Mouse (Mus musculus) adrenal gland, postnatal 14 days (tissue): ENCODE results near the gene Arid3a. TPM values are rescaled to one million over a fixed set of nuclear protein-coding genes. Genes with fewer than 3 reads are reported as not detected.

Experiments used
- DNase-seq: peaks from one replicate; pipeline ENCODE4 v3.0.0; 2021; ENCODE audit warnings: mixed read lengths
- total RNA-seq: library from RNA; stranded (reverse); gene quantifications from 2 replicates; pipeline ENCODE4 v1.2.3, GENCODE M21; 2021

Gene Arid3a
- total RNA-seq, 1 experiment from 2014 or later = 5.9 TPM

GRCm38 (mm10) chr10:79927324-79928029, 634 bp downstream of the Arid3a start:
- DNase-seq = peak; percentile 75

- DNase-seq = peak; percentile 77
Observed at GRCm38 (mm10) chr10:79928030-79928694, 1.3 kb downstream of the Arid3a start.

DNA sequence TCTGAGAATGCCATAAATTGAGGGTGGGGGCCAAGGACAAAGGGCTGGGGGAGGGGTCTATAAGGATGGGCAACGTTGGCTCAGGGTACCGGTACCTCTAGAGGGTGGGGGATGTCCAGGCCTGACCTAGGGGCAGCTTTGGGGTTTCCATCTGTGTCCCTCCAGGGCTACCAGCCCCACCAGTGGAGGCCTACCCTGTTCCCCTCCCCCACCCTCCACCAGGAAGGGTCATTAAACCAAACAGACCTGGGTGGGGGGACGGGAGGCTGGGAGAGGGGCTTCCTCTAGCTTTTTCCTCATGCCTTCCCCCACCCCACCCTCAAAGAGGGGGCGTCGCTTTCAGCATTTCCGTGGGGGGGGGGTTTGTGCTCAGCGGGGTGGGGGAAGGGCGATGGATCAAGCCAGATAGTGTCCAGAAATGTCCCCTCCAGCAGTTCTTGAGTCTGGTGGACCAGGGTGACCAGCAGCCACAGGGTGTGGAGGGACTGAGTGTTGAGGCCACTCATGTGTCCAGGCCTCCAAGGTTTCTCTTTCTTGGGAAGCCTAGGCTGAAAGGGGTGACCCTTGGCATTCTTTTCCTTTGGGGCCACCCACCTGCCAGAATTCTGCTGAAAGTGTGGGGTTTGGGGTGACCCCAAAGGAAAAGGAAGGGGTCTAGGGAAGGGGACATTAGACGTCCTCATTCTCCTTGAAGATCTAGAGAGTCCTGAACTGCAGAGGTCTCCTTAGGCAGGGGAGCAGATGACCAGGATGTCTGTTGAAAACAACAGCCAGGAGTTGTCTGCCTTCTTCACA, 2.3 kb downstream of the Arid3a start:
- no peak for DNase-seq

- DNase-seq = no peak
Observed at GRCm38 (mm10) chr10:79929967-79930825, 3.4 kb downstream of the Arid3a start.

DNA sequence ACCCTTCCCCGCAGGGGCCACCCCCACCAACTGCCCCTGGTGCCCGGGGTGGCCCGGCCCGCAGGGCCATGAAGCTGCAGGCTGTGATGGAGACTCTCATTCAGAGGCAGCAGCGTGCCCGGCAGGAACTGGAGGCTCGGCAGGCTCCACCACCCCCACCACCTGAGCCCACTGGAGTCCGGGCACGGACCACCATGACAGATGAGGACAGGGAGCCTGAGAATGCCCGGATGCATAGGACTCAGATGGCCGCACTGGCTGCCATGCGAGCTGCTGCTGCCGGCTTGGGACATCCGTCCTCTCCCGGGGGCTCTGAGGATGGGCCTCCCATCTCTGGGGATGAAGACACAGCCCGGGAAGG, 4.0 kb downstream of the Arid3a start:
- no peak for DNase-seq

DNA sequence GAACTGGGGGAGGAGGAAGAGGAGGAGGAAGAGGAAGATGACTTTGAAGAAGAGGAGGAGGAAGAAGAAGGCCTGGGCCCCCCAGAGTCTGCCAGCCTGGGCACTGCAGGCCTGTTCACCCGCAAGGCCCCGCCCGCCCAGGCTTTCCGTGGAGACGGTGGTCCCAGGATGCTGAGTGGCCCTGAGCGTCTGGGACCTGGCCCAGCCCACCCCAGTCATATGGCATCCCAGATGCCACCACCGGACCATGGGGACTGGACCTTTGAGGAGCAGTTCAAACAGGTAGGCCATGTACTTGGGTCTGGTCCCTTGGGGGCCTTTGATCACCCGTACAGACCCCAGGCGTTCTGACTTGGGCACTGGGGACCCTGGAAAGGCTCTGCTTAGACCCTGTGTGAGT, 5.0 kb downstream of the Arid3a start:
- no peak for DNase-seq

DNA sequence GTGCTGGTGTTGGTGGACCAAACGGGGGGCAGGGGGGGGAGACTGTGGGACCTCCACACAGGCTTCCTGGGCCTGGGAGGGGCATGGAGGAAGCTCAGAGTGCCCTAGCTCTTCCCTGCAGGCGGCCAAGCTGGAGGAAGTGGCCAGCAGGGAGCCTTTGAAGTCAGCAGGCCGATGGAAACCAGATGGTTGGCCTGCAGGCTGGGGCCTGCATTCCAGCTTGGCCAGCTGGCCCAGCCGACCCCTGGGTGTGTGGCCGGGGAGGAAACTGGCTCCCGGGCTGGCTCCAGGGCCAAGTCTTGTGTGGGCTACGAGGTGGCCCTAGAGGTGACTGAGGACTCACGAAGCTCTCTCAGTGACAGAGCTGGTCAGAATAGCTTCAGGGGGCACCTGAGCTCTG, 5.9 kb downstream of the Arid3a start:
- peak; percentile 66 for DNase-seq

- DNase-seq = no peak
Observed at GRCm38 (mm10) chr10:79933145-79933679, 6.4 kb downstream of the Arid3a start.

DNA sequence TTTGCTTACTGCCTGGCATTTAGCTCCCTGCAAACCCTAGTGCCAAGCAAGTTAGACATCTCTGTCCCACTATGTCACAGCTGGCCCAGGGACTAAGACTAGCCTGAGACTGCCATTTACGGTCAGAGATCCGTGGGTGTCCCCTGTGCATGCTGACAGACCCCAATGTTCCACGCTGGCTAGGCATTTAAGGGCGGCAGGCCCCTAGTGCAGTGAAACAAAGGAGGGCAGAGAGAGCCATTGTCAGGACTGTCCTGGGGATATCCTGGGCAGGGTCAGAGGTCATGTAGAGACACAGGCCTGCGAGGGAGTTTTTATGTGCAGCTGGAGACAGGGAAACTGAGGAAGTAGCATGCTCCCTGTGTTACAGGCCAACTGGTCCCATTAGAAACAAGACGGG, 7.0 kb downstream of the Arid3a start:
- no peak for DNase-seq

DNA sequence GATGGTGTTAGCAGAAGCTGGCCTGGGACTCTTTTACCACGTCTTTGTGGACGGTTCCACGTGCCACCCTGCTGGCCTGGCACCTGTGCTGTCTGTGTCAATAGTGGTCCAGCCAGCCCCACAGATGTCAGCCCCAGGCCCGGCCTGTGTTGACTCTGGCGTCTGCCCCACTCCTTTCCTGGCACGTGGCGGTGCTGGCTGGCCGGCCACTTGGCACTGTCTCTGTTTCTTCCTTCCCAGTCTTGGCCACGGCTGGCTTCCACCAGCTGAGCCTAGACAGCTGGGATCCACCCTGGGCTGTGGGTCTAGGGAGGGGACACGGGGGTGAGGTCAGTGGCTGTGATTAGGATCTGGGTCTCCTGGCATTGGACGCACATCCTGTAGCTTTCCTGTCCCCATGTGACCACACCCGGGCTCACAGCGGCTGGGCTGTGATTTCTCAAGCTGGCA, 7.5 kb downstream of the Arid3a start:
- peak; percentile 87 for DNase-seq

- no peak for DNase-seq
Observed at GRCm38 (mm10) chr10:79934794-79935569, 8.1 kb downstream of the Arid3a start.

GRCm38 (mm10) chr10:79936284-79936910, 9.6 kb downstream of the Arid3a start:
- DNase-seq = peak; percentile 41

DNA sequence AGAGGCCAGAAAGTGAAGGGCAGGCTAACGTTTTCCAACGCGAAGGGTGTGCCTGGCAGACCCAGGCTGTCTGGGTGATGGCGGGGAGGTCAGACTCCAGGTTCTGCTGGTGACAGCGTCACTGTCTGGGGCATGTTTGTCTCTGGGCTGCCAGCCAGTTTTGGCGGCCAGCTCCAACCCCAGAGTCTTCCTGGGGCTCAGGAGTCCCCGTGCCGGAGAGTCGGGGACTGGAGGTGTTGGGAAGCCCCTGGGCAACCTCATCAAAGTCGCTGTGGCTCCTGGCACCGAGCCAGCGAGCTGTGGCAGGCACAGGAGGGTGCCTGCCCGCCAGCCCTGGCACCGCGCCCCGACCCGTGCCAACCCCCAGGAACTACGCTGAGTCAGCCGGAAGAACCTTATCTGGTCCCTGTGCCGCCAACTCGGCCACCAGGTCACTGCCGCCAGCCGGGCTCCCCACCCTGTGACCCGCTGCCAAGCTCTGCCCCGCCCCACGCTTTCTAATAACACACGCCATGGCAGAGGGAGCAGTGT, 10.1 kb downstream of the Arid3a start:
- peak; percentile 96 for DNase-seq

DNA sequence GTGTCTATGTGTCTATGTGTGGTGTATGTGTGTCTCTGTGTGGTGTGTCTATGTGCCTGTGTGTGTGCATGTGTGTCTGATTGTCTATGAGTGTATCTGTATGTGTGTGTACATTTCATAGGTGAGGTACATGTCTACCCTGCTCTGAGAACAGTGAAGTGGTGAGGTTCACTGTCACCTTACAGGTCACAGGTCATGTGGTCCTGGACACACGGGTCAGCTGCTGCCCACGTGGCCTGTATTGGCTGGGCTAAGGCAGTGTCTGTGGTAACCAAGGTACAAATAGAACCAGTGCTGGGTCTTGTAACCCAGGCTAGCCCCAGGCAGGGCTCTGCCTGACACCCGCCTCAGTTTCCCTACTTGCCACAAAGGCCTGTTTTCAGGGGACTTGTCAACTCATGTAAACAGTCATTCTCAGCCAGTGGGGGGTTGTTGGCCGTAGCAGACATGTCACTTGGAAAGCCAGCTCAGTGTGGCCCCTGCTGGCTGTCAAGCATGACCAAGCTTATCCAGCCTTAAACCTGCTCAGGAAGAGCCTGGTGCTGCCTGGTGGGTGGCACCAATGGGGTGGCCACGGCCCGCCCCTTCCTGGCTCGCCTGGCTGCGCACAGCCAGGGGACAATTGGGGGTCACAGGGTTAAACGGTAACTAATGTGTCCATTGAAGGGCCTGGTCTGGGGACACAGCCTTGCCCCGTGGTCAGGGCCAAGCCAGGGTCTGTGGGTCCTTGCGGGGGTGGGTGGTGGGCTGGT, 11.1 kb downstream of the Arid3a start:
- no peak for DNase-seq

- DNase-seq = peak; percentile 39
Observed at GRCm38 (mm10) chr10:79940749-79941148, 13.9 kb downstream of the Arid3a start.

DNA sequence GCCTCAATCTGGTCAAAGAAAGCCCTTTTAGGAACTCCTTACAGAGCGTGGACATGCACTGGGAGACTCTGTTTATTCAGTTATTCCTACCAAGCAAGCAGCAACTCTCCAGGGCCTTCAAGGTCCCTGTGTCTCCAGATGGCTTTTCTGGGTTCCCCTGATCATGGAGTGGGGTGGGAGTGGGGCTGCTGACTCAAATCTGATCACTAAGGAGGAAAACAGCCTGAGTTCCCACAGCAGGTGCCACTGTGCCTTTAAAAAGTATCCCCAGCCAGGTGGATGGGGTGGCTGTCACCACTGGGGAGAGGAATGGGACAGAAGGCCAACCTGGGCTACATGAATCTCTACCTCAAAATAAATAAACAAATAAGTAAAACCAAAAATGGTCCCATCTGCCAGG, 16.1 kb downstream of the Arid3a start:
- DNase-seq = no peak

DNA sequence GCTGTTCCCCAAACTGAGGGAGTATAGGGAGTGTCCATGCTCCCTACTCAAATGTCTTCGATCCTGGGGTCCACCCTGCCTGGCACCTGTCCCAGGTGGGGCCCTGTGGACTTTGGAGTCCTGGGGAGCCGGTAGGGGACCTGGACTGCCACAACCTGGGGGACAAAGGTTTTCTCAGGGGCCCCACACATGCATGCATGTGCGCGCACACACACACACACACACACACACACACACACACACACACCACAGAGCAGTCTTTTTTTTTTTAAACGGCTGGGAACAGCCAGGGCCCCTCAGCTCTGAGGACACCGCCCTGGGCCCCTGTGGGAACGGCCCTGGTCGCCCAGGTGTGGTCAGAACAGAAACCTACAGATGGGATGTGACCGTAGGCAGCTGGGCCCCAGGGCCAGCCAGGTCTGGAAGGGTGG, 16.6 kb downstream of the Arid3a start:
- DNase-seq = no peak

DNA sequence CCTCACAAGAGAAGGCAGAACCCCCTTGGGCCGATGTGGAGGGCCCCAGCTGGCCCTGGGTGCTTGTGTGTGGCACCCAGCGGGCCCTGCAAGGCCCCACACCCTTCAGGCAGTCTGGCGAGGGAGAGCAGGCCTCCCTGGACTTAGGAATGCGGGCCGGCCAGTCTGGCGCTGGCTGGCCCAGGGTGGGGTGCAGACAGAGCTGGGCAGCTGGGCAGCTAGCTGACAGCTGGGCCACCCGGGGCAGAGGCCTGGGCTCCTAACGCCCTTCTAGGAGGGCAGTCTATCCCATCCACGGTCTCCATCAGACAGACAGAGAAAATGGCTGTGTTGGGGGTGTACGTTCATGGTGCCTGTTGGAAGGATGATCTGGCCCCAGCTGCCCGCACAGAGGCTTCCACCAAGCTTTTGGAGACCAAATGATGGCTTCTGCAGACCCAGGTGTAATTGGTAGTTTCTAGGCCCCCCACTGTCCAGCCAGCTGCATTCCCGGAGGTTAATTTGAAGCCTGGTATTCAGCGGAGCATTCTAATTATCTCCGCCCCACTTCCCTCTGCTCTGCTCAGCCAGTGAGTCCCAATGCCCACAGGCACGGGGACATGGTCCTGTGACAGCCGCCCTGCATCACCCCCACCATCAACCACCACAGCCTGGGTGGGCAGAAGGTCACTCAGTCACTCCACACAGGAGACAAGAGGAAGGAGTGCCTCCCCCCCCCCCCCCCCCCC, 18.8 kb downstream of the Arid3a start:
- no peak for DNase-seq
